Mouse (Mus musculus): ENCODE results near the gene 2610318N02Rik.
A peak's percentile ranks its signal among the peaks of the same experiment; 100 is the strongest.

The 2610318N02Rik gene

GRCm38 (mm10) chr16:17104600-17104999, 20.4 kb downstream of the 2610318N02Rik start:
- DNase-seq, result no peak

GRCm38 (mm10) chr16:17102630-17103220, 22.2 kb downstream of the 2610318N02Rik start:
- peak; percentile 23 for DNase-seq

GRCm38 (mm10) chr16:17096938-17097337, 28.0 kb downstream of the 2610318N02Rik start:
- no peak for DNase-seq

DNA sequence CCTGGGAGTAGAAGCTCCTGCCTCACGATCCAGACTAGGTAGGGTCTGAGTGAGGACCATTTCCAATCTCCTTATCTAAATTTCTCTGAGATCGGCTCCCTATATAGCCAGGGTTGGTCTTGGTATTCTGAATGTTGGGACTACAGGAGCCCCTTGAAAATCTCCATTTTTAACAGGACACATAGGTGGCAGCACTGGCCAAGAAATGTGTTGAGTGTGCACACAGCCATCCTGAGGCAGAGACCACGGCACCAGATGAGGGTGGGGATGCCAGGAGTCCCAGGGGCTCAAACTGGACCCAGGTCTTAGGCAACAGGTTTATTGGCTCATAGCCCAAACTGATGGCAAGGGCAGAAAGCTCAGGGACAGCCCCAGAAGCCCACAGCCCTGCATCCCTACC, 36.6 kb downstream of the 2610318N02Rik start:
- DNase-seq, result no peak

DNA sequence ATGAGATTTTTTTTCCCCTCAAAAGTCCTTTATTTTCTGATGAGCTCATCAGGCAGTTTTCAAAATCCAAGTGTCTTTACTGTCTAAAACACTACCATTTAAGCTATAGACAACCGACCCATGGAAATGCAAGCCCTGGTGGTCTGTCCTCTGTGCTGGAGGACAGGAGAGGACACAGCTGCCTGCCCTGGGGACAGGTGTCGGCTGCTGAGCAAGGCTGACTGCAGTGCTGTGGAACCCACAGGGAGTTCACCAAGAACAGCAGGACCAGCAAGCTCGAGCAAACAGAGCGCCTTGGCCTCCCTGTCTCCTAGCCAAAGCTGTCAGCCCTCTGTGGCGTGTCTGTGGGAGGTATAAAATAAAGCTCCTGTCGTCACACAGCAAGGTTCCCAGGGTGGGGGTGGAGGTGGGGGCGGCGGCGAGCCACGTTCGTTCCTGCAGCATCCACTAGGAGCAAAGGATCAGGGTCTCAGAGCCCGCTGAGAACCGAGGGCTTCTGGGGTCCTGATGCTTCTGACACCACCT, 38.2 kb downstream of the 2610318N02Rik start:
- DNase-seq, result no peak

- no peak for DNase-seq
Observed at GRCm38 (mm10) chr16:17086241-17086640, 38.7 kb downstream of the 2610318N02Rik start.

DNA sequence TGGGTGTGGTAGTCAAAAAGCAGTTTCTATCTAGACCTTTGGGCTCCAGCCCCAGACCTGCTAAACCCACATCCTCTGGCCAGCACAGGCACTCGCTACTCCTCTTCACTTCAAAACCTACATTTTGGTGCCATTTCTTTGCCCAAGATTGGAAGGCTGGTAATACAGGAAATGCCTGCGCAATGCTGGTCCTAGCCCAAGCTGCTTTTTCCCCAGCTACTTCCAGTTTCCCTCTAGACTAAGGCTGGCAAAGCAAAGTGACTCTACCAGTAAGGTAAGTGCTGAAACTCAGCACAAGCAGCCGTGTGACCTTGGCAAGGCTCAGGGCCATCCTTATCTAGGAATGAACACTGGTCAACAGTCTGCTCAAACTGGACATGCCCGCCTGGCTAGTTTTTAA, 39.3 kb downstream of the 2610318N02Rik start:
- DNase-seq, result no peak

GRCm38 (mm10) chr16:17082121-17082792, 42.7 kb downstream of the 2610318N02Rik start:
- peak; percentile 56 for DNase-seq

DNA sequence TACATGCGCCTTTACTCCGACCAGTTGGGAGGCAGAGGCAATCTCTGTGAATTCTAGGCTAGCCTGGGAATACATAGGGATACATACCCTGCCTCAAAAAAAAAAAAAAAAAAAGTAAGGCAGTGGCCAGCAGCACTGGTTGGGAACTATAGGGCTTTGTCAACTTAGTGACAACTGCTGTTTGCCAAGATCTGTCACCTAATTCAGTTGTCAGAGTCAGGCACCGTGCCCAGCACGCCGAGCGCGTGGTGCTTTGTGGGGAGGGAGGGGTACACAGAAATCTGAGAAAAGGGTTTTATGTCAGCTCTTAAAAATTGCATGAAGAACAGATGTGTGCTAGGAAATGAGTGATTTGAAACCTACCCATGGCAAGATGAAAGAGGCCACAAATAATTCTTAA, 46.9 kb downstream of the 2610318N02Rik start:
- peak; percentile 53 for DNase-seq

DNA sequence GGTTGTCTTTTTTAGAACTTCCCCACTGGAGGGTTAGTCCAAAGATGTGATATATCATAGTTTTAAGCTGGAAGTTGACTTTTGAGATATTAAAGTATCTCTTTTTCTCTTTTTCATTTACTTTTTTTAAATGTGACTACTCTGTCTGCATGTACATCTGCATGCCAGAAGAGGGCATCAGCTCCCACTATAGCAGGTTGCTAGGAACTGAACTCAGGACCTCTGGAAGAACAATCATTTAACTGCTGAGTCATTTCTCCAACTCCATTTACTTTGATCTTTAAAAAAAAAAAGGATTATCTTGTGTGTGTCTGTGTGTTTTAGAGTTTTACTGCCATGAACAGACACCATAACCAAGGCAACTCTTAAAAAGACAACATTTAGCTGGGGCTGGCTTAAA, 48.1 kb downstream of the 2610318N02Rik start:
- no peak for DNase-seq

DNA sequence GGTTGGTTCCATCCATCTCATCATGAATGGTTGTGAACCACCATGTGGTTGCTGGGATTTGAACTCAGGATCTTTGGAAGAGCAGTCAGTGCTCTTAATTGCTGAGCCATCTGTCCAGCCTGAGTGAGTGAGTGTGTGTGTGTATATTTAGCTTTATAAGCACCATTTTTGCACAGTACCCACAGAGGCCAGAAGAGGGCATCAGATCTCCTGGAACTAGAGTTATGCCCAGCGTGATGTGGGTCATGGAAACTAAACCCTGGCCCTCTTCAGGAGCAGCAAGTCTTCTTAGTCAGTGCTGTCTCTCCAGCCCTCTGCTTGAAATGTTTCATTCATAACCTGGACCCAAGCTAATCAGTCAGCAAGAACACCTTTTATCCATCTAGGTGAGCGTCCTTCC, 48.7 kb downstream of the 2610318N02Rik start:
- DNase-seq, result no peak

DNA sequence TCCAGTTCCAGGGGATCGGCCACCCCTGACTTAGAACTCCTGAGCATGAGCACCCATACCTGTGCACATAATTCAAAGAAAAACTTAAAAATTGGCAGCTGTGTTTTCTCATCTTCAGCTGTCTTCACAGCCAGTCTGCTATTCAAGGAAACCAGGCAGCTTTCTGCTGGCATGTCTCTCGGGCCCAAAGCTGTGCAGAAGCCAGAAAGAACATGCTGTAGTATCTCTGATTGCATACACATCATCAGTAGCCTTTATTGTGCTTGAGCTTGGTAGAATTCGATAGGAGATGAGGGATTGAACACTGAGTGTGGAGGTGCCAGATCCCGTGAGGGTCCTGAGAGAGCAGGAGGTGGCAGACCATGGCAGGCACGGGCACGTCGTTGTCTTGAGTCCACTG, 52.0 kb downstream of the 2610318N02Rik start:
- DNase-seq, result no peak

DNA sequence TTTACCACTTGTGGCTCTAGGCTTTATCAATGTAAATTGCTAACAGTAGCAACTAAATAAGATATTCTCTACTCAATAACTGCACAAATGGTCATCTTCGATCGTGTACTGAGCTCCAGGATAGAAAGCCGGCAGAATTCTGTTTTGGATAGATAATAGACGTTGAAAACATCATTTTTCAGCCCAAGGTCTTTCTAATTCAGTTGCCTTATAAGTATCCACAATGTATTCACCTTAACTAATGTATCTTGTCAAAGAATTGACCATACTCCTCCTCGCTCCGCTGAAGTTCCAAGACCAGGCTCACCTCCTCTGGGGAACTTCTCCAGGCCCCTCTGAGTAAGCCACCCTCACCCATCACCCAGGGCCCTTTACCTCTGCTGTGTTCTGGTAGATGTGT, 54.3 kb downstream of the 2610318N02Rik start:
- no peak for DNase-seq

- DNase-seq, result peak; percentile 90
Observed at GRCm38 (mm10) chr16:17069511-17070443, 55.2 kb downstream of the 2610318N02Rik start, which contains the start of gene Ypel1. Ypel1 (plus strand) TSS chr16:17069696.

DNA sequence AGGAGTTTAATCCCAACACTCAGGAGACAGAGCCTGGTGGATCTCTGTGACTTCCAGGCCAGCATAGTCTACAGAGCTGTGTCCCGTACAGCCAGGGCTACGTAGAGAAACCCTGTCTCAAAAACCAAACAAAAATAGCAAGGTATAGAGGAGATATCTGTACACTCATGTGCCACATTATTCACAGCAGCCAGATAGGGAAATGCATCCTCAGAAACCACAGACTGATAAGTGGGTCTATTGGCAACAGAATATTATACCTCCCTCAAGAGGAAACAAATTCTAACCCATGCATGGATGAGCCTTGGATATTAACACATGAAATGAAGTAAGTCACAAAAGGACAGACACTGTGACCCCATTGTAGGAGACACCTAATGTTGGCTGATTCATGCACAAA, 57.4 kb downstream of the 2610318N02Rik start:
- DNase-seq, result no peak
